Mouse (Mus musculus): ENCODE measurements around the gene Rptor. TPM values are rescaled to one million over a fixed set of nuclear protein-coding genes. Genes with fewer than 3 reads are reported as not detected.

The Rptor gene
- total and polyA plus RNA-seq, 3 experiments, result 33.9 to 34.9 TPM; not detected in 1

- no peaks in the 10 kb centered on the region for H3K27me3 ChIP-seq (ENCODE audit: control insufficient read depth in 1 of 2, insufficient read depth in 2 of 2, low read length in 2 of 2)
- peak overlapping the region; percentile 35 to 41 for H3K4me3 ChIP-seq (ENCODE audit: control insufficient read depth in 1 of 2, insufficient read depth in 1 of 2, low read depth in 2 of 2, low read length in 2 of 2)
- peaks cover 1 to 27% of the 10 kb centered on the region in 2 experiments; a peak in 3 of 4 replicates for H3K36me3 ChIP-seq (ENCODE audit: control insufficient read depth in 1 of 2, insufficient read depth in 2 of 2, low read length in 2 of 2)
- TF ChIP-seq ZNF384 (IDR thresholded peaks at IDR 0.05; ENCODE audit: low read depth, low read length), result 0 out of 2 replicates have a peak, but pooled peaks have one; percentile 23
- TF ChIP-seq ELF1 (IDR thresholded peaks at IDR 0.05; ENCODE audit: low read depth, low read length), result peak; percentile 43
- peak; percentile 90 for TF ChIP-seq RCOR1 (IDR thresholded peaks at IDR 0.05; ENCODE audit: low read depth, low read length)
- 0 out of 2 replicates have a peak, but pooled peaks have one; percentile 66 for TF ChIP-seq E2F4 (IDR thresholded peaks at IDR 0.05; ENCODE audit: borderline replicate concordance, low read depth, low read length)
- TF ChIP-seq USF1 (IDR thresholded peaks at IDR 0.05; ENCODE audit: low read depth, low read length), result no peak
- peak; percentile 98 for TF ChIP-seq GATA1 (IDR thresholded peaks at IDR 0.05; ENCODE audit: low read depth, low read length)
- TF ChIP-seq EP300 (IDR thresholded peaks at IDR 0.05; ENCODE audit: low read depth in 1 of 2, low read length in 2 of 2), result peak; percentile 91 to 93
- TF ChIP-seq HCFC1 (IDR thresholded peaks at IDR 0.05; ENCODE audit: low read depth, low read length), result 0 out of 2 replicates have a peak, but pooled peaks have one; percentile 13
- peak; percentile 88 for TF ChIP-seq TBP (IDR thresholded peaks at IDR 0.05; ENCODE audit: low read depth, low read length)
- peak; percentile 2; the same call in 1 of the 2 replicates for TF ChIP-seq SMC3 (IDR thresholded peaks at IDR 0.05; ENCODE audit: low read depth, low read length)
- peak; percentile 93 for TF ChIP-seq TCF12 (IDR thresholded peaks at IDR 0.05; ENCODE audit: low read depth, low read length)
- peak; percentile 83; the same call in 1 of the 2 replicates for TF ChIP-seq MAZ (IDR thresholded peaks at IDR 0.05; ENCODE audit: low read depth, low read length)
- TF ChIP-seq CHD1 (IDR thresholded peaks at IDR 0.05; ENCODE audit: low read depth, low read length), result 0 out of 2 replicates have a peak, but pooled peaks have one; percentile 67
- TF ChIP-seq MYC (IDR thresholded peaks at IDR 0.05; ENCODE audit: low read depth, low read length), result peak; percentile 83; the same call in 1 of the 2 replicates
- TF ChIP-seq NRF1 (IDR thresholded peaks at IDR 0.05; ENCODE audit: insufficient read depth, low read depth, low read length, poor library complexity, severe bottlenecking), result peak; percentile 63
- peak; percentile 88 for TF ChIP-seq ETS1 (IDR thresholded peaks at IDR 0.05; ENCODE audit: low read depth, low read length)
- TF ChIP-seq NELFE (IDR thresholded peaks at IDR 0.05; ENCODE audit: low read depth, low read length), result peak; percentile 45; the same call in 1 of the 2 replicates
- TF ChIP-seq POLR2A (IDR thresholded peaks at IDR 0.05; ENCODE audit: control insufficient read depth in 1 of 2, insufficient read depth in 1 of 2, low read depth in 1 of 2, low read length in 2 of 2, poor library complexity in 1 of 2), result peak in 1 of 2 experiments; percentile 40; a peak in 1 of 4 replicates
- TF ChIP-seq TAL1 (IDR thresholded peaks at IDR 0.05; ENCODE audit: low read length), result peak; percentile 85
- peak; percentile 57 for TF ChIP-seq MAFK (IDR thresholded peaks at IDR 0.05; ENCODE audit: borderline replicate concordance, low read depth, low read length)
- no peak; the same call in 1 of the 2 replicates for TF ChIP-seq CHD2 (IDR thresholded peaks at IDR 0.05; ENCODE audit: low read length)
- TF ChIP-seq ZMIZ1 (IDR thresholded peaks at IDR 0.05; ENCODE audit: low read depth, low read length), result peak; percentile 62; the same call in 1 of the 2 replicates
- TF ChIP-seq CTCF (IDR thresholded peaks at IDR 0.05 in 2 of 3, conservative IDR thresholded peaks at IDR 0.05 in 1 of 3; ENCODE audit: control insufficient read depth in 1 of 3, insufficient read depth in 1 of 3, low read depth in 2 of 3, low read length in 3 of 3, poor library complexity in 1 of 3, severe bottlenecking in 1 of 3), result no peak
- TF ChIP-seq SIN3A (IDR thresholded peaks at IDR 0.05; ENCODE audit: low read length), result peak; percentile 90
- TF ChIP-seq MXI1 (IDR thresholded peaks at IDR 0.05; ENCODE audit: low read depth, low read length), result peak; percentile 89
- peak; percentile 66; the same call in 1 of the 2 replicates for TF ChIP-seq MAX (IDR thresholded peaks at IDR 0.05; ENCODE audit: low read length)
- TF ChIP-seq KAT2A (conservative IDR thresholded peaks at IDR 0.05; ENCODE audit: low read depth, low read length), result no peak
- TF ChIP-seq MYB (IDR thresholded peaks at IDR 0.05; ENCODE audit: low read depth, low read length), result no peak
- TF ChIP-seq ZC3H11A (IDR thresholded peaks at IDR 0.05; ENCODE audit: low read depth, low read length), result no peak
- TF ChIP-seq MEF2A (IDR thresholded peaks at IDR 0.05; ENCODE audit: extremely low read depth, insufficient replicate concordance, low read depth, low read length, poor library complexity, severe bottlenecking), result 0 out of 2 replicates have a peak, but pooled peaks have one; percentile 35
- peak overlapping the region; percentile 68 for H3K9ac ChIP-seq (ENCODE audit: control insufficient read depth, low read depth, low read length, poor library complexity, severe bottlenecking)
- H3K4me1 ChIP-seq (ENCODE audit: control insufficient read depth in 1 of 2, insufficient read depth in 2 of 2, low read length in 2 of 2), result peaks cover 22 to 28% of the 10 kb centered on the region in 2 experiments
- peak; percentile 95 for DNase-seq (ENCODE audit: low read depth, low spot score)
- peaks cover 33% of the 10 kb centered on the region for H3K79me2 ChIP-seq (ENCODE audit: control insufficient read depth, insufficient read depth, low read length, poor library complexity)
- H3K9me3 ChIP-seq (replicated peaks; ENCODE audit: insufficient read depth, low read length), result no peaks in the 10 kb centered on the region
- peak overlapping the region; percentile 95 for H3K27ac ChIP-seq (ENCODE audit: control insufficient read depth, low read depth, low read length)
Observed at GRCm38 (mm10) chr11:119670690-119671666, 68.3 kb downstream of the Rptor start.

Measured in MEL (cell line).